Mouse (Mus musculus) left cerebral cortex, adult 11 months (tissue): ENCODE measurements around the gene Oprm1.
A peak's percentile ranks its signal among the peaks of the same experiment; 100 is the strongest.

Source experiments
- DNase-seq: peaks from one replicate; pipeline ENCODE4 v3.0.0; 2022; ENCODE audit warnings: low spot score

Oprm1 gene

DNA sequence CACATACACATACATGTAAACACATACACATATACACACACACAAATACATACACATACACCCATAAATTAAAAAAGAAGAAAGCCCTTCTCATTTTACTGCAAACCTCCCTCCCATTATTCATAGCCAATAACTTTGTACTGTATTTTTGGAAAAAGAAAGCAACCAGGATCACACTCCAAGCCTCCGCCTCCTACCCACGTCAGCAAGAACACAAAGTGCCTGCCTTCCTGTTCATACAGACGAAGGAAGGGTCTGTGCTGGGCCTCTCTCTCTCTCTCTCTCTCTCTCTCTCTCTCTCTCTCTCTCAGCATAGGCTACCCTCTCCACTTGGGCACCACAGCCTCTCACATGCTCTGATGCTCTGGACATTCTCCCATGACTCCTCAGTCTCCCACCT, 137.5 kb downstream of the Oprm1 start:
- DNase-seq = no peak

GRCm38 (mm10) chr10:6896659-6897303, 138.5 kb downstream of the Oprm1 start:
- no peak for DNase-seq

DNA sequence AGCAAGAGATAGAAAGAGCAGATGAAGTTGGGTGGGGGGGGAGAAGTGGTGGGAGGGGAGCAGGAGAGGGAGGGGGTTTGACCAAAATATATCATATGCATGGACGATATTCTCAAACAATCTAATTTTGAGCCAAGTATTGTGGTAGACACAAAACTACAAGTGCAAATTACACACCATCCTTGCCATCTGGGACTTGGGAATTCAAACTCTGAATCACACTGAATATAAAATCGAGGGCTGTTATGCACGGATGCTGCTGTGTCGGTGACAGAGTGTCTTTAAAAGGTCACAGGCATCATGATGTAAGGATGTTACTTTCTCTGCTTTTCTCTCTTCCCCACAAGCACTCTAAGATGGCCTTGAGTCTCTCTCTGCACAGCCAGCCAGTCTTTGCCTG, 141.8 kb downstream of the Oprm1 start:
- DNase-seq = no peak

DNA sequence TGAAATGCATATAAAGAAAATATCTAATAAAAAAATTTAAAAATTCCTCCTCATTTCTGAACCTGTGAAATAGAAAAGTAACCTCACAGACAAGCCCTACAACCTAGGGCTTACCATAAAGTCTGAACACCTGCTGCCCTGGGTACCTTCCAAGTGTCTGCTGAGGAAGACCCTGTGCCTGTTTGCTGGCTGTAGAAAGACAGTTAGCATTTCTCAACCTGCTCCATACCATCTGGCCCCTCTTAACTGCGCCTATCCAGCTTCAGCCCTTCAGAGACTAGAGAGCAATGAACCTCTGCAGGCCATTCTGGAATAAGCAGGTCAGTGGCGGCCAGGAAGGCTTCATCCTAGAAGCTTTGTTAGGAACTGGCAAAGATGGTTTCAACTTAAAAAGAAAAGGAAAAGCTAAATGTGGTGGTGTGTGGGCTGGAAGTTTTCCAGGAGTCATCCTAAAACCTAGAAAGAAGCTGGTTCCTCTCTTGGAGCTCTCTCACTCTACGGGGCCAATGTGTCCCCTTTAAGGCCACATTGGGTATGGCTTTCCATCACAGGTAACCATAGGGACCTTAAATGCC, 143.6 kb downstream of the Oprm1 start:
- DNase-seq = no peak

GRCm38 (mm10) chr10:6909763-6910162, 151.5 kb downstream of the Oprm1 start:
- DNase-seq = no peak

- no peak for DNase-seq
Measured at GRCm38 (mm10) chr10:6915991-6916390, 157.7 kb downstream of the Oprm1 start.

DNA sequence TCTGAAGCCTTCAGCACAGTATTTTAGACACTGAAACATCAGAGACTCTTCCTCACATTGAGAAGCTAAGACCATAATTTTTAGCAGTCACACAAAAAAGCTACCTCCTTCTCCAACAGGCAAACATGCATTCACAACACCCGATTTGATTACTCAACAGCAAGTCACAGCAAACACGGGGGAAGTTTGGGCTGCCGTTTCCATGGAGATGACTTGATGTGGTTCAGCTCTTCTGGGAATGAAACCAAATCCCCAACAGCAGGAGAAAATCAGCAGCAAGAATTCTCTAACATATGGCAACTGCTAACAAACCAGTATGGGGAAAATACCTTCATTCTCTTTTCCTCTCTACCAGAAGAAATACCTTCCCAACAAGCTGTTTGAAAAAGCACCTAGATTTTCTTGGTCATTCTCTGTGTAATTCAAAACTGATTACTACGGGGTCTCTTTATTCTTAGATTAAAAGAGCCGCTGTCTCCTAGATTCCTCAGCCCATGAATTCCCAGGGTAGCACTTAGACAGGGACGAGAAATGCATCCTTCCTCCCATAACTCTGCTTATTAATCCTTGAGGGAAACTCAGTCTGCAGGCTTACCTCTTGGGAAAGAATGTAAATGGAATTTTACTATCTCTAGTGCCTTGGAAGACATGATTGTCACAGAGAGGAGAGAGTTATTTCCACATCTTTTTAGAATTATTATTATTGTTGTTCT, 158.4 kb downstream of the Oprm1 start:
- peak; percentile 74 for DNase-seq

GRCm38 (mm10) chr10:6926724-6927123, 168.4 kb downstream of the Oprm1 start:
- DNase-seq = no peak

GRCm38 (mm10) chr10:6927600-6928223, 169.4 kb downstream of the Oprm1 start:
- no peak for DNase-seq

DNA sequence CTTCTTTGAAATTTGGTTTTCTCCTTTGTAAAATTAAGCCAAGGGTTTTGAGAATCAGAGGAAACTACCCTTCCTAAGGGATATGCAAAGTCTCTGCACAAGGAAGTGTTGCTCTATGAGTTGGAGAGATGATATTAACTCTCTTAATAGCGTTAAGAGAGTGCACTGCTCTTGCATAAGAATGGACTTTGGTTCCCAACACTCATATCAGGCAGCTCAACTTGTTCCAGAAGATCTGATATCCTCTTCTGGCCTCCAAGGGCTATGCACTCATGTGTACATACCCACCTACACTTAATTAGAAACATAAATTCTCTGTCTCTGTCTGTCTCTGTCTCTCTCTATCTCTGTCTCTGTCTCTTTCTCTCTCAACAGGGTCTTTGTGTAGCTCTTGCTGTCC, 170.6 kb downstream of the Oprm1 start:
- DNase-seq = no peak

DNA sequence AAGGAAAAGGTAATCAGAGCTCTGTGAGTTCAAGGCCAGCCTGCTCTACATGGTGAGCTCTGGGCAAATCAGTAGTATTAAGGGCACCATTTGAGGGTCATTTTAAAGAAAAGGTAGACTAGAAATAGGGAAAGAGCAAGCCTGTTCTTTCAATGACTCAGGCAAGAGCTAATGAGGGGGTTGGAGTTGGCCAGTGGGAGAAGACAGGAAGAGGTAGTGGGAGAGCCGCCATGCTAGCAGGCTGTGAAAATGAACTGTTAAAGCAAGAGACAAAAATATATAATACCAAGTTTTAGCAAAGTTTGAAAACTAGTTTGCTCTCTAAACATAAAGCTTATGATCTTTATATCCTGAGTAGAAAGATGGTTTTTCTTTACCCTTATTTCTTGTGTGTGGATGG, 172.1 kb downstream of the Oprm1 start:
- DNase-seq = no peak

GRCm38 (mm10) chr10:6930889-6931288, 172.6 kb downstream of the Oprm1 start:
- DNase-seq = no peak

GRCm38 (mm10) chr10:6934776-6935175, 176.5 kb downstream of the Oprm1 start:
- DNase-seq = no peak

DNA sequence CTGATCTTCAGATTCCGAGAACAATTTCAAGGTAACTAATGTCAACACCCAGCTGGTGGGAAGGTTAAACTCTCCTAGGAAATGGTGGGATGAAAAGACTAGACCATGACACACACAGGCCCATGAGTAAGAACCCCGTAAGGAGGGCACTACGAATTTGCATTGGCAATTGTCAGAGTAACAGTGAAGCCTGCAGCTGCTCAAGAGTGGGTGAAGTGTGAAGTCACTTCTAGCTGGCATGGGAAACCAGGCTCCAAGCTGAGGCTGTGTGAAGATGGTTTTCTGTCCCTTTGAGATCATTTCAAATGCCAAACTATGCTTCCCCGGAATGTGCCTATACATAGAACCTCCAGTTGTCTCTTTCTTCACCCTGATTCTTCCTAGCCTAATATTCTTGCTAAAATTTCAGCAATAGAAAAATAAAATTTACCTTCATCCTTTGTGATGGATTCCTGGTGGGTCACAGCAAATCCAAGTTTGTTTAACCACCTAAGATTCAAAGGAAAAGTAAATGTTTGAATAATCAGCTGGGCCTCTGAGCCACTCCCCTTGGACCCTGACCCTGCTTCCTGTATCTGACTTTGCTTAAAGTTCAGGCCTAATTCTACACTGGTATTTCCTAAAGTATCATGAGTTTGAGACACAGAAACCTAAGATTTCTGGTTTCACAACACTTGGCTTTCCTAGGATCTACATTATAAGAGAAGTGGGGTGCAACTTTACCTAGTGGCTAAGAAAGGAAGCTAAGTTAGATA, 178.5 kb downstream of the Oprm1 start:
- peak; percentile 72 for DNase-seq

- no peak for DNase-seq
Measured at GRCm38 (mm10) chr10:6953115-6953514, 194.8 kb downstream of the Oprm1 start.

- no peak for DNase-seq
Measured at GRCm38 (mm10) chr10:6954533-6954932, 196.2 kb downstream of the Oprm1 start.

- DNase-seq = no peak
Measured at GRCm38 (mm10) chr10:6956357-6956756, 198.1 kb downstream of the Oprm1 start.

DNA sequence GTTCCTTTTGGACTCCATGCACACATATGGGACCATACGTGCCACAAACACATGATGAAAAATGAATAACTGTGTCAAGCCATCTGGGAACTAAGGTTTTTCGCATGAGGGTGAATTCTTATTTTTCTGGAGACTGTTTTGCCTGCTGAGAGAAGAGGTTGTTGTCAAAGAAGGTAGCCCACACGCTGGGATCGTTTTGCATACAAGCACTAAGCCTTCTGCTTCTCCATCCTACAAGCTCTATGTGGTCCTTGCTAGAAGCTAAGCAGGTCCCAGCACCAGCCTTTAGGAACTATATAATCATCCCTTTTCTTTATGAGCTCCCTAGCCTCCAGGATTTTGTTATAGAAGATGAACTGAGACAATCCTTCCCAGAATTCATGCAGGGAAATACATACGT, 200.5 kb downstream of the Oprm1 start:
- no peak for DNase-seq

GRCm38 (mm10) chr10:6967588-6968242, 209.4 kb downstream of the Oprm1 start:
- DNase-seq = no peak

GRCm38 (mm10) chr10:6968334-6968733, 210.0 kb downstream of the Oprm1 start:
- DNase-seq = no peak

- DNase-seq = no peak
Measured at GRCm38 (mm10) chr10:6977843-6978242, 219.5 kb downstream of the Oprm1 start.

GRCm38 (mm10) chr10:6978733-6979132, 220.4 kb downstream of the Oprm1 start:
- DNase-seq = no peak
